Mouse (Mus musculus) left cerebral cortex, postnatal 4 days (tissue): ENCODE measurements around the gene Wdr11. TPM values are rescaled to one million over a fixed set of nuclear protein-coding genes. Genes with fewer than 3 reads are reported as not detected.

Source experiments
- DNase-seq: peaks from one replicate; pipeline ENCODE4 v3.0.0-alpha.2; 2022
- intact Hi-C: fragments of 180-260 bp; cut with DNase I; formaldehyde crosslinking; loops from one replicate; pipeline ENCODE4 v1.15.1; 2025
- total RNA-seq, 2 experiments: library from RNA; stranded (reverse); gene quantifications; 2 replicates each; pipeline ENCODE4 v1.2.3; 2021

Wdr11 gene
- total RNA-seq, 2 experiments from 2014 or later = 44.0 to 44.3 TPM

DNA sequence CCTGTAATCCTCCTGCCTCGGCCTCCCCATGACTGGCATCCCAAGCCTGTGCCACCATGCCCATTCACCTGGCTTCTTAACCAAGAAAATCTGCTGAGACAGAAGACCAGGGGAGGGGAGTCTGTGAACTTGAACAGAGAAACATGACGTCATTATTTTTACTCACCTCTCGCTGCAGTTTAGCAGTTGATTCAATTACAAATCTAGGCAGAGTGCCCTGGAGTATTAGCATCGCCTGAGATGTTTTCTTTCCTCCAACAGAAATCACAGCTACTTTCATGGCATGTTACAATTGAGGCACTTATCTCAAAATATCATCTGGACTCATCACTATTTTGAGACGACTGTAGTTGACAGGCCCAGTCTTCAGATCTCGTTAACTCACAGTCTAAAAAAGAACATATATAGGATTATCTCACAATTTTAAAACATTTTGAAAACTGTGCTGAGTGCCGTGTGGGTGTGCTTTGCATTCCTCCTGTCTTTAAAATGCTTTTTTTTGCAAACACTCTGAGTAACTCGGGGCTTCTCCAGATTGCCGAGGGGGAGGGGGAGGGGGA, 61.3 kb downstream of the Wdr11 start:
- no peak for DNase-seq
- intact Hi-C loops = loop anchor here (2.0 to 10.0 kb wide), 3 partner anchors 609 to 824 kb away; no protein-coding TSS in a partner anchor

DNA sequence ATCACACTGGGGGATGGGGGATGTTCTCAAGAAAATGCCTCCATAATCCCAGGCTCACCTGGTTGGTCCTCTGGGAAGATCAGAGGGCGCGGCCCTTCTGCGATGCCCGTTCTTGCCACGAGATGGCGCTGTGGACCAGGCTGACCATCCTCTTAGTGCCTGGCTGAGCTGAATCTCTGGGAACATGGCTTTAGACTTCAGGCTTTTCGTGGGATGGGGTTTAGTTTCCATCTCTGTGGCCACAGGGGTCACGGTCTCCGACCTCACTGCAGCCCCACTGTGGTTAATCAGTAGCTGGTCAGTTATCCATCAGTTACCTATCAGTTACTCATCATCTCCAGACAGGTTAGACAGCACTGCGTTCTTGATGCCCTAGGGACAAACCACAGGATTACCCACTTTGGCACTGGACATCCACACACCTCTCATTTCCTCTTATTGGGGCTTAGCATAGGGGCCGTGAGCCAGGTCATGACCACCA, 62.2 kb downstream of the Wdr11 start:
- DNase-seq = peak; percentile 77
- intact Hi-C loops = loop anchor here (2.0 to 10.0 kb wide), 3 partner anchors 608 to 823 kb away; no protein-coding TSS in a partner anchor

DNA sequence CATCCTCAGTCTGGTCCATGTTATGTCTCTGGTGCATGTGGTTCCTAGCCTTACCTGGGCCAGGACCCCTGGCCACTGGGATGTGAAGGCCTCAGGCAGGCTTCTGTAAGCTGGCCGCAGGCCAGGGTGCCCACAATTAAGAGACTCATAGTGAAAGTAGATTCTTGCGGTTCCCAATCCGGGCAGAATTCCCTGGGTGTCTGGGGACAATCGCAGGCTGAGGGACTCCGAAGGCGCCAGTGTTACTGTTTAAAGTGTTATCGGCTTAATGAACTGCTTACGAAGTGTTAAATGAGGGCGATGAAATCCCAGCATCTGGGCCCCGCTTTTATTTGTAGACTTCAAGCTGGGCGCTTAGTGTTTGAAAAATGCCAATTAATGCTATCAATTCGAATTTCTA, 63.3 kb downstream of the Wdr11 start:
- intact Hi-C loops = loop anchor here (5.0 to 10.0 kb wide), 2 partner anchors 607 to 730 kb away; no protein-coding TSS in a partner anchor
- no peak for DNase-seq

DNA sequence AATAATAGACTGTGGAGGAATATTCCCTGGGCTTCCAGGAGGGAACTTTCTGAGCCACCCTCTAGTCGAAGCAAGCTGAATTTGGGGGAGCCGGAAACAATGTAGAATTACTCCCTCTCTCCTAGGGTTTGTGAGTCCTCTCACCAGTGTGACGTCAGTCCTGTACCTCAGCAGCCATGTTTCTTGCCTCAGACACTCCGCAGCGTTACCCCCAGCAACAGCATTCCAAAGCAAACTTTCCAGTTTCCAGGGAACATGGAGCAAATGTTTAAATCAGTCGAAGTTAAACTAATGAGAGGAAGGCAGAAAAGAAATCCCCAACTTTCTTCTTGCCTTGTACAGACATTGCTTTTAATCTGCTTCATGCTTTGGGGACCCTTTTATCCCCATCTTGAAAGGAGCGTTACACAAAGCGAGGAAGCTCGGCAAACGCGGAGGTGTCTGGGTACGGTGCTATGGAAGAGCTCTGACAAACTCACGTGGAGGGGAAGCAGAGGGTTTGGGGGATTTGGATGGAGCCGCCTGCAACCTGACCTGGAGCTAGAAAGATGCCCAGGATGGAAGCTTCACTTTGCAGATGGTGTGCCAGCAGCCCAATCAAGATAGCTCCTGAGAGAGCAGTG, 64.1 kb downstream of the Wdr11 start:
- no peak for DNase-seq
- intact Hi-C loops = loop anchor here (10.0 kb wide), 1 partner anchor 729 kb away; no protein-coding TSS in a partner anchor

DNA sequence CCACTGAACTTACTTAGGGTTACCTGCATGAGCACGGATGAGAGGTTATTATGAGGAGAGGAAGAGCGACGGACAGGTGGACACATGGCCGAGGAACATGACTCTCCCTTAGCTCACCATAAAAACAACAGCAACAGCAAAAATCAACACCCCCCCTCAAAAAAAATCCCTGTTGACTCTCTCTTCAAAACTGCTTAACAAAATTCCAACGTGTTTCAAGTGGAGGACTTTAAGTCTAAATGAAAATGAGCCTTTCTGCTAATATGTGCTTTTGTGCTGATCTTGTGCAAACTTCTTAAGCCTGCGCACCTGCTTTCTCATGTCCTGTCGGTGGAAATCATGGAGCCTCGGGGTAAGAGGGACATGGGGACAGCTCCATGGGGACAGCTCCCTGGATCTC, 66.2 kb downstream of the Wdr11 start:
- intact Hi-C loops = loop anchor here (10.0 kb wide), 1 partner anchor 727 kb away; no protein-coding TSS in a partner anchor
- no peak for DNase-seq

- DNase-seq = no peak
- intact Hi-C loops = loop anchor here (10.0 kb wide), 1 partner anchor 725 kb away; no protein-coding TSS in a partner anchor
Measured at GRCm38 (mm10) chr7:129659755-129660154, 68.1 kb downstream of the Wdr11 start.

DNA sequence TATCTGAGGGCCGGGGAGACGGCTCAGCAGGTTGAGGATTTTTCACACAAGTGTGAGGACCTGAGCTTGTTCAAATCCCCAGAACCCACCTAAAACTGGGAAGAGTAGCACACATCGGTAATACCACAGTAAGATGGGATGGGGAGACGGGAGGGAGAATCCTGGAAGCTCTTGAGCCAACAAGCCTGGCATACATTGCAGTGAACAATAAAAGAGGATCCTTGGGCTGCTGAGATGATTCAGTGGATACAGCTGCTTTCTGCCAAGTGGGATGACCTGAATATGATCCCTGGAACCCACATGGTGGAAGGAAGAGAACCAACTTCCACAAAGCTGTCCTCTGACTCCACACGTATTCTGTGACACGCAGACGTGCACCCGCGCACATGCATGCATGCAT, 68.9 kb downstream of the Wdr11 start:
- intact Hi-C loops = no loop called here

GRCm38 (mm10) chr7:129662051-129662789, 70.6 kb downstream of the Wdr11 start:
- intact Hi-C loops = no loop called here
- no peak for DNase-seq

More for the DNA sequence above, 68.9 kb downstream of the Wdr11 start:
- no peak for DNase-seq

GRCm38 (mm10) chr7:129663781-129664505, 72.3 kb downstream of the Wdr11 start:
- no peak for DNase-seq
- intact Hi-C loops = no loop called here

GRCm38 (mm10) chr7:129665411-129665810, 73.7 kb downstream of the Wdr11 start:
- no peak for DNase-seq
- intact Hi-C loops = no loop called here

GRCm38 (mm10) chr7:129665921-129666320, 74.3 kb downstream of the Wdr11 start:
- intact Hi-C loops = no loop called here
- peak; percentile 43 for DNase-seq

- no peak for DNase-seq
- intact Hi-C loops = no loop called here
Measured at GRCm38 (mm10) chr7:129666526-129666925, 74.9 kb downstream of the Wdr11 start.

GRCm38 (mm10) chr7:129670280-129670679, 78.6 kb downstream of the Wdr11 start:
- DNase-seq = no peak
- intact Hi-C loops = no loop called here

DNA sequence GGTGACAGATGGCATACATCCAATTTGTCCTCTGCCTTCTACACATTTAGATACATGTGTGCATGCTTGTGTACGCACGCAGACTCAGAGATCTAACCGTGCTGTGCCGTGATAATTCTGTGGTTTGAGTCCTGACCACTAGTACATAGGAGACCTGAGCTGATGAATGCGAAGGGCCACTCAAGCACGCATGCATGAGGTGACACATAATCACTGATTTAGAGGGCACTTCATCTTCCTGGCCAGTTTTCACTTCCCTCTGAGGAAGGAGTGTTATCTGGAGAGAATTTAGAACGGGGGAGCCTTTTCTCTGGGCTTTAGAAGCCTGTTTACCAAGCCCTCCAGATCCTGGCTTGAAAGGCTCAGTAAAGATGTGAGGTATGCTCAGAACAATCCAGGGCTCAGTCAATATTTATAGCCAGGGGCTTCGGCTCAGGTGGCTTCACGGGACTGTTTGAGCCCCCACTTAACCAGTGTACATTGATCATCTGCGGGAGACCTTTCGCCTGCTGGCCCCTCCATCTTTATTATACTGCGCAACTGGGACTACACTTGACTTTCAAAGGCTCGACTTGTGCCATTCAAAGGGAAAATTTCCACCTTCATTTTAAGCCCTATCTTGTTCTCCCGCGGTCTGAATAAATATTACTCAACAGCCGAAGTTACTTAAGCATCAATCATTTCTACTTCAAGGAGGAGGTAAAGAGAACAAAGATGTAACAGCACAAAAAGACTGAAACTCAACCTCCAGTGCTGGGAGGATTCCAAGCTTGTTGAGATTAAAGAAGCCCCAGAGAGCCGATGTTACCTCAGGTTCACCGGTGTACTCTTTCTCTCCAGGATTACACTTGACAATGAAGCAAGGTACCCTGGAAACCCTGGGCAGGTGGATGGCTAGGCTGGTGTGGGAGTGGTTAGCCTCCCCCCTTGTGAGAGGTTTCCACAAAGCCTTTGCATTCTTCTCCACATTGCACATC, 80.3 kb downstream of the Wdr11 start:
- no peak for DNase-seq
- intact Hi-C loops = no loop called here

- no peak for DNase-seq
- intact Hi-C loops = no loop called here
Measured at GRCm38 (mm10) chr7:129673776-129674175, 82.1 kb downstream of the Wdr11 start.

- intact Hi-C loops = no loop called here
- peak; percentile 30 for DNase-seq
Measured at GRCm38 (mm10) chr7:129674558-129674957, 82.9 kb downstream of the Wdr11 start.

GRCm38 (mm10) chr7:129675852-129676251, 84.2 kb downstream of the Wdr11 start:
- no peak for DNase-seq
- intact Hi-C loops = no loop called here

DNA sequence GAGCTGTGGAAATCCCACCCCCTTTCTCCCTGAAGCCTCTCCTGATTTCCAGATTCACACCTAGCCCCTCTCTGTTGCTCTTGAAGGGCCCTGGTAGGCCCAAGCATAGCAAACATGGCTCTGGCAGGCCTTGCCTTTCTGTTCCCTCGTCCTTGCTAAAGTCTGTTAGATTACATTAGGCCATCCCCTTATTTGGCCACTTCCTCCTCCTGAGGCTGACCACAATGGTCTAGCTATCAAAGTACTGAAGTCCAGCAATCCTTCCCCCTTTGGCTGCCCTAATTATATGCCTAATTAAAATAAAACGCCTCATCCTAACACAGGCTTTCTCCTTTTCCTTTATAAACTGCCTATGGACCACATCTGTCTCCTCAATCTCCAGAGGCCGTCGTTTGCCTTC, 85.5 kb downstream of the Wdr11 start:
- intact Hi-C loops = no loop called here
- no peak for DNase-seq

DNA sequence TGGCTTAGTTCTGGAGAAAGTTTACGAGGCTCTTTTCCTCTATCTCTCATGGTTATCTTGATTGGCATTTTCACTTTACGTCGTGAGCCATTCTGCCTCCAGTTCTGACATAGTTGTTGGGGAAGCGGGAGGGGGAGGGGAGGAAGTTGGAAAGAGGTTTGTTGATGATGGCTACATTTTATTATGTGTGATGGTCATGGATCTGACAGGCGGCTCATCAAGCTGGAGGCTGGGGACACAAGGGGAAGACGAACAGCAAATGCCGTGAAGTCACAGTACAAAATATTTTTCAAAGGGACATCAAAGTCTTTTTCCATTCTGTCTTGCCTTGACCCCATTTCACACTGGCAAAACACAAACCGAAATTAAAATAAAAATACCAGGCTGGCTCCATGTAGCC, 86.8 kb downstream of the Wdr11 start:
- intact Hi-C loops = no loop called here
- DNase-seq = no peak

DNA sequence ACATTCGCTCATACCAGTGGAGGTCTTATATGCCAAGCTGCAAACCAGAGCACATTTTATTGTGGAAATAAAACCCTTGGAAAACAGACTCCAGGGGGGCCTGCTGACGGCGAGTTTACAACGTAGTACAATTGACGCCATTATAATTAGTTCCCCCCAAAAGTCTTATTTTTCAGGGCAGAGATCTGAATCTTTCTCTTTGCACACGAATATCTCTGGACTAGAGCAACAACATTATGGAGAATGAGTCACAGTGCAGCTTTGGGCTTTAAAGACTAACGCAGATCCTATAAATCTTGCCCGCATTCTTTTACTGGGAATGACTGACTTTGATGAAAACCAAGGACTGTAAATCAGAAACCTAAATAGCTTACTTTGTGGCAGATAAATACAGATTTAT, 87.3 kb downstream of the Wdr11 start:
- no peak for DNase-seq
- intact Hi-C loops = no loop called here
